Mouse (Mus musculus) hindbrain, embryonic 15.5 days (tissue): ENCODE results near the gene Gm14548. TPM values are rescaled to one million over a fixed set of nuclear protein-coding genes. Genes with fewer than 3 reads are reported as not detected.
"Not testable (repeated sequence)": the region's sequence is repeated elsewhere in the genome, so short reads cannot be mapped to it uniquely, and the experiment has no call there.

Source experiments
- ATAC-seq: fragments of 200-750 bp; cut with Nextera tagmentation; 2 replicates; pipeline ENCODE4 v1.8.0; 2017; ENCODE audit warnings: low read depth, moderate number of reproducible peaks, moderate TSS enrichment; ENCODE audit not compliant: low FRiP score
- H3K27ac ChIP-seq: fragments of 300-500 bp; sonication (generic); replicated peaks from 2 replicates; pipeline ENCODE4 v1.5.1; 2015; ENCODE audit warnings: mild to moderate bottlenecking, inconsistent platforms
- H3K27me3 ChIP-seq: fragments of 300-500 bp; sonication (generic); 2 replicates; pipeline ENCODE4 v1.6.1; 2015; ENCODE audit warnings: control low read depth, inconsistent platforms
- H3K36me3 ChIP-seq: fragments of 300-500 bp; sonication (generic); 2 replicates; pipeline ENCODE4 v1.6.1; 2015; ENCODE audit warnings: control low read depth, inconsistent platforms
- H3K4me1 ChIP-seq: fragments of 300-500 bp; sonication (generic); replicated peaks from 2 replicates; pipeline ENCODE4 v1.6.1; 2015; ENCODE audit warnings: control low read depth, inconsistent platforms
- H3K4me2 ChIP-seq: fragments of 300-500 bp; sonication (generic); 2 replicates; pipeline ENCODE4 v1.6.1; 2015; ENCODE audit warnings: moderate library complexity, mild to moderate bottlenecking, inconsistent platforms
- H3K4me3 ChIP-seq: fragments of 300-500 bp; sonication (generic); 2 replicates; pipeline ENCODE4 v1.5.1; 2015; ENCODE audit warnings: mild to moderate bottlenecking, inconsistent platforms
- H3K9ac ChIP-seq: fragments of 300-500 bp; sonication (generic); 2 replicates; pipeline ENCODE4 v1.6.1; 2015; ENCODE audit warnings: inconsistent platforms
- H3K9me3 ChIP-seq: fragments of 300-500 bp; sonication (generic); 2 replicates; pipeline ENCODE4 v1.6.1; 2016; ENCODE audit warnings: control low read depth, inconsistent platforms
- WGBS: fragments of 180-500 bp; shearing (Covaris S2); methylation state at CpG from one replicate; pipeline ENCODE4 v1.1.7; 2015; 5-methylcytosine and 5-hydroxymethylcytosine counted together
- polyA plus RNA-seq: library from polyadenylated mRNA; unstranded; fragments of >200 nt; fragmentation: Nextera tagmentation; extraction: Ambion mirVana; gene quantifications from 2 replicates; pipeline ENCODE4 v1.2.1, GENCODE M21; 2015

Gm14548 gene
- polyA plus RNA-seq, result not detected in 2 replicates

DNA sequence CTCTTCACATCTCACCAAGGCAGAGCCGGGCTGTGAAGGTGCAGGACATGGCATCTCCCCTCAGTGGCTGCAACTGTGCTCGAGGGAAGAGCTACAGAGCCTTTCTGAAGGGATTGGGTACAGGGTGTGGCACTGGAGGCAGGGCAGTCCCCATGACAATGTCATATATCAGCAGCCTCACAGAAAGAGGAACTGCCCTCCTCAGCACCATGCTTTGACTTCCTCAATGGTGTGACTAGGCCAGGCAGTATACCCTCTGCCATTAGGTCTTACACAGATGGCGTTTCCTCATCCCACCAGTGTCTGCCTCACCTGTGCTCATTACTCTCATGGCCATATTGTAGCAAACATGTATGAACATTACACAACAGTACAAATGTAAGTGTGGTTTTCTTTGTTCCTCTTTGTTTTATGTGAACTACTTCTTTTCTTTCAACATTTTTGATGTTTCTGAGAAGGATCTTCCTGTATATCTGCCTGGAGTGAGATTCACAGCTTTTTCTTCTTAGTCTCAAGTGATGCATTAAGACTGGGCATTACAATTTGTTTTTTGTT, at the start of gene Gm14548:
Gene Gm14548, minus strand, starts transcription at position 85 of the 555 bp plus-strand sequence.
- H3K9me3 ChIP-seq, H3K4me3 ChIP-seq, ATAC-seq, H3K36me3 ChIP-seq, H3K4me2 ChIP-seq, H3K27me3 ChIP-seq, H3K9ac ChIP-seq, H3K27ac ChIP-seq, H3K4me1 ChIP-seq: not testable (repeated sequence)
- 70% methylated on average over 3 of the region's 3 CpGs for WGBS

DNA sequence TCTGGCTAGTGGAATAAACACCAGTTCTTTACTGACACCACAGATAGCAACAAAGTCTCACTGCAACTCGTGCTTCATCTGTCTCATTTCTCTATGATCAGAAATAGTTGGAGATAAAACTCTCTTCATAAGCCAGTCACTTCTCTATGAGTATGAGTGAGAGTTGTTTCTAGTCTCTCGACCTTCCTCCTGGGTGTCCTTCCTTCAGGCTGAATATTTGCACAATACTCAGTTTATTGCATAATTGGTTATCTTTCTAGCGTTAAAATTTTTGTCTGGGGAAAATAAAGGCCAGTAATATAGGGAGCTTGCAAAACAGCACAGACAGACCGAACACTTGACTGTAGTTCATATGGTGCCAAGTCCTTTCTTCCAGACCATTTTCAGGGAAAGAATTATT, 48.2 kb upstream of the Gm14548 start:
- no peak overlapping the region for H3K4me3 ChIP-seq
- no peaks in the 10 kb centered on the region for H3K9me3 ChIP-seq
- no peaks in the 10 kb centered on the region for H3K4me1 ChIP-seq
- H3K27me3 ChIP-seq, result no peaks in the 10 kb centered on the region
- no peak overlapping the region for H3K9ac ChIP-seq
- H3K36me3 ChIP-seq, result no peaks in the 10 kb centered on the region
- WGBS, result 77% methylated on average over 4 of the region's 4 CpGs
- H3K4me2 ChIP-seq, result no peak overlapping the region
- ATAC-seq, result no peak
- no peak overlapping the region for H3K27ac ChIP-seq

DNA sequence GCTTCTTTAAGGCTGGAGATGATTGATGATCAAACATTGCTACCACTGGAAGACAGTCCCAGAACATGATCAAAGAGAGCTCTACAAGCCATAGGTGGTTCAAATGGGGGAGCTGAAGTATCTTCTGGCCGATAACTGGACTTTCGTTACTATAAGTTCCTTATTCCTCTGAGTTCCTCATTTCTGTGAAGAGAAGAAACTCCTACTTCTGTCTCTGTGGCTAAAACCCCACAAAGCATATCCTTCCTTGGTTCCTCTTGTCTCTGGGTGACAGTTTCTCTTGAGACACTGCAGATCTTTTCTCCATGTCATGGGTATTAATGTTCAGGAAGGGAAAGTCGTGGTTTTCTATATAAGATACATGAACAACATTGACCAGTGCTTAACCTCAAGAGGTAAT, 43.0 kb upstream of the Gm14548 start:
- H3K27me3 ChIP-seq, result no peaks in the 10 kb centered on the region
- H3K27ac ChIP-seq, result no peak overlapping the region
- no peaks in the 10 kb centered on the region for H3K4me1 ChIP-seq
- no peak for ATAC-seq
- H3K9ac ChIP-seq, result no peak overlapping the region
- no peak overlapping the region for H3K4me2 ChIP-seq
- no peaks in the 10 kb centered on the region for H3K9me3 ChIP-seq
- 83% methylated on average over 3 of the region's 3 CpGs for WGBS
- H3K4me3 ChIP-seq, result no peak overlapping the region
- H3K36me3 ChIP-seq, result no peaks in the 10 kb centered on the region

DNA sequence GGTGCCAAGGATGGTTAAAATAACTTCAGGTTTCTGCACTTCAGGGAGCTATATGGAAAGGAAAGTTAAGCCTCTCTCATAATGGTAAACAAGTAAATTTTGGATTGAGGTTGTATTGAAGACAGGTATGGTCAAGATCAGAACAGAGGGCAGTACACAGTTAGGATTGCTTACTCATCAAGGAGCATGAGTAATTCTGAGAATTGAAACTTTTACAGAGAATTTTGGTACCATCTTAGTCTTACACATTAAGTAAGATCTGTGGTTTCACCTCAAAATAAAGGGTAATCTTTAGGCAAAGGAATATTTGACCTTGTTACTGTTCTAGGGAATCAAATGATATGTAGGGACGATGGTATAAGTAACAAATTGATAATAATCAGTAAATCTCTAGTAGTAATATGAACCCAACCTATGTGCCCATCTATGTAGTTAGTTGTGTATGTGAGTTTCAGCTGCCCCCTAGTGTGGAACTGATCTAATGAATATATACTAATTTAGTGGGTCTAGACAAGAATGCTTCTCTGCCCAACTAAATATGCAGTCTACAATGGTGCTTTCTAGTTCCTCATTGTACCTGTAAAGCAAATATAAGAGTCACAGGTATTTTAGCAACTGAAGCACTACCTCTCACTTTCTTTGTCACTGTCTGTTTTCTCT, 42.1 kb upstream of the Gm14548 start:
- Histone ChIP-seq H3K9ac (no peak overlapping the region), H3K36me3 (no peaks in the 10 kb centered on the region)
- 60% methylated on average over 1 of the region's 1 CpGs for WGBS

DNA sequence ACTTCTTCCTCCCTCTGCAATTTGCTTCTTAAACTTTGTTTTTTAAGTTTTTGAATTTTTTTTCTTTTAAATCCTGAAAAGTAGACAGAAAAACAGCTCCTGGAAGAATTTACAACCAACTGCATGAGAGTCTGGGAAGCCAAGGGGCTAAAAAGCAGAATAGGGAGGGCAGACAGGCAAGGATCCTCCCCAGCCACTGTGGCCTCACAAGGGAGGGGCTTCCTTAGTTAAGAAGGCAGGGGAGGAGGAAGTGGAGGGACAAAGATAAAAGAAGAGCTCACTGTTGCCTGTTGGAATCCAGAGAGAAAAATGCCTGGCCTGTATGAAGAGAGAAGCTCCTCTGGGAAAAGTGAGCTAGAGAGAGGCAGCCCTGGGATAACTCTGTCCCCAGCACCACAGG, 37.6 kb upstream of the Gm14548 start:
- not testable (repeated sequence) for ATAC-seq, H3K9me3 ChIP-seq, H3K4me2 ChIP-seq, H3K4me3 ChIP-seq, H3K27ac ChIP-seq, H3K36me3 ChIP-seq, H3K4me1 ChIP-seq, H3K9ac ChIP-seq, H3K27me3 ChIP-seq

More for the DNA sequence above, 42.1 kb upstream of the Gm14548 start:
- no peaks in the 10 kb centered on the region for H3K4me1 ChIP-seq
- H3K9me3 ChIP-seq, result no peaks in the 10 kb centered on the region
- no peaks in the 10 kb centered on the region for H3K27me3 ChIP-seq
- no peak for ATAC-seq
- no peak overlapping the region for H3K4me3 ChIP-seq
- H3K4me2 ChIP-seq, result no peak overlapping the region
- H3K27ac ChIP-seq, result no peak overlapping the region

DNA sequence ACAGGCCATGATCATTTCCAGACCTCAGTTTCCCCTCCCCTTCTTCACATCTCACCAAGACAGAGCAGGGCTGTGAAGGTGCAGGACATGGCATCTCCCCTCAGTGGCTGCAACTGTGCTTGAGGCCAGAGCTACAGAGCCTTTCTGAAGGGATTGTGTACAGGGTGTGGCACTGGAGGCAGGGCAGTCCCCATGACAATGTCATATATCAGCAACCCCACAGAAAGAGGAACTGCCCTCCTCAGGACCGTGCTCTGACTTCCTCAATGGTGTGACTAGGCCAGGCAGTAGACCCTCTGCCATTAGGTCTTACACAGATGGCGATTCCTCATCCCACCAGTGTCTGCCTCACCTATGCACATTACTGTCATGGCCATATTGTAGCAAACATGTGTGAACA, 17.5 kb upstream of the Gm14548 start, which contains the start of gene Lilra6:
Gene Lilra6, minus strand, starts transcription at position 117 of the 400 bp plus-strand sequence.
- not testable (repeated sequence) for H3K4me1 ChIP-seq, H3K4me3 ChIP-seq, H3K27ac ChIP-seq, H3K9ac ChIP-seq, H3K27me3 ChIP-seq, H3K4me2 ChIP-seq, H3K36me3 ChIP-seq, ATAC-seq, H3K9me3 ChIP-seq
- WGBS, result 74% methylated on average over 2 of the region's 2 CpGs

DNA sequence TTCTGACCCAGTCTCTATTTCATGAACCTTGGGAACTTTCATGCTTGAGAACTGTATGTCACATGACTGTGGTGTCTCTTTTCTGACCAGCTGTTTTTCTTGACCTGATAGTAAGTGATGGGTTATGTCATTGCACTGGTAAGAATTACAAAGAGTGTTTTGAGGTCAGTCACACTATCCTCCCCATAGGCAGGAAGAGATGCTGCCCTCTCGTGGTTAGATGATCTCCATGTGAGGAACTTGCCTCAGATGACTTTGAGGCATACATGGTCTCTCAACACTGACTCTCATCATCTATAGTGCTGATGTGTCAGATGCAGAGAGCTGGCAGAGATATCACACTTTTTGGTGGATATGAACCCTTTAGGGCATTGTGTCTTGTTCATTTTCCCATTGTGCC, 5.8 kb upstream of the Gm14548 start:
- no peaks in the 10 kb centered on the region for H3K27me3 ChIP-seq
- no peak overlapping the region for H3K9ac ChIP-seq
- H3K27ac ChIP-seq, result no peak overlapping the region
- no peaks in the 10 kb centered on the region for H3K36me3 ChIP-seq
- no peak overlapping the region for H3K4me3 ChIP-seq
- 36% methylated on average over 1 of the region's 1 CpGs for WGBS
- no peak overlapping the region for H3K4me2 ChIP-seq
- no peaks in the 10 kb centered on the region for H3K4me1 ChIP-seq
- no peaks in the 10 kb centered on the region for H3K9me3 ChIP-seq
- ATAC-seq, result no peak

DNA sequence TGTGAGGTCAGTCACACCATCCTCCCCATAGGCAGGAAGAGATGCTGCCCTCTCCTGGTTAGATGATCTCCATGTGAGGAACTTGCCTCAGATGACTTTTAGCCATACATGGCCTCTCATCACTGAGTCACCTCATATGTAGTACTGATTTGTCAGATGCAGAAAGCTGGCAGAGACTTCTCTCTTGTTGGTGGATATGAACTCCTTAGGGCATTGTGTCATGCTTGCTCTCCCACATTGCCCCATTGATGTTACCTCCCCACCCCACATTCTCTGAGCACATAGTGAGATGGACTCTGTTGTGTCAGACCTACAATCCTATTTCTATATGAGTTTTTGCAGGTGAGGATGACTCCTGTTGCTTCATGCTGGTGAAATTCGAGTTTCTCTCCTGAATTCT, 22.9 kb downstream of the Gm14548 start:
- no CpG with 5 or more reads among the region's 1 CpGs for WGBS
- ATAC-seq, H3K9me3 ChIP-seq, H3K27me3 ChIP-seq, H3K9ac ChIP-seq, H3K27ac ChIP-seq, H3K4me1 ChIP-seq, H3K36me3 ChIP-seq, H3K4me3 ChIP-seq, H3K4me2 ChIP-seq: not testable (repeated sequence)

DNA sequence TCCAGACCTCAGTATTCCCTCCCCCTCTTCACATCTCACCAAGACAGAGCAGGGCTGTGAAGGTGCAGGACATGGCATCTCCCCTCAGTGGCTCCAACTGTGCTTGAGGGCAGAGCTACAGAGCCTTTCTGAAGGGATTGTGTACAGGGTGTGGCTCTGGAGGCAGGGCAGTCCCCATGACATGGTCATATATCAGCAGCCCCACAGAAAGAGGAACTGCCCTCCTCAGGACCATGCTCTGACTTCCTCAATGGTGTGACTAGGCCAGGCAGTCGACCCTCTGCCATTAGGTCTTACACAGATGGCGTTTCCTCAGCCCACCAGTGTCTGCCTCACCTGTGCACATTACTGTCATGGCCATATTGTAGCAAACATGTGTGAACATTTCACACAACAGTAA, 53.0 kb downstream of the Gm14548 start, which contains the start of gene Pira2:
Gene Pira2, minus strand, starts transcription at position 101 of the 400 bp plus-strand sequence.
- H3K9me3 ChIP-seq, H3K27me3 ChIP-seq, ATAC-seq, H3K4me3 ChIP-seq, H3K36me3 ChIP-seq, H3K4me1 ChIP-seq, H3K4me2 ChIP-seq, H3K9ac ChIP-seq, H3K27ac ChIP-seq: not testable (repeated sequence)
- WGBS, result no CpG with 5 or more reads among the region's 2 CpGs

DNA sequence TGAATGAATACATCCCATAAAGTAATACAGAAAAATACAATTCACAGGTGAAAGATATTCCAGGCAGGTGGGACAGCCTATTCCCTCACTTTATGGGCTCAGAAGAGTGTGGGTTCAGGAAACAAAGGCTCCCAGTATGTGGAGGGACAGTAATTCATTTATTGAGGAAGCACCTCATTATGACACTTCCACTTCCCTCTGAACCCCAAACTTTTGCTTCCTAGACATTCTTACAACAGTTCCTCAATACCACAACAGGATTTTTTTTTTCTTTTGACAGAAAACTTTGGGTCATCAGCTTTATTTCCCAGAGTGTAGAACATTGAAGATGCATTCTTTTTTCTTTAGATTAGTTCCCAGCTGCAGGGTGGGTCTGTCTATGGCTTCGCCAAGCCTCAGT, 60.1 kb downstream of the Gm14548 start:
- H3K9me3 ChIP-seq, H3K36me3 ChIP-seq, H3K27ac ChIP-seq, H3K4me1 ChIP-seq, ATAC-seq, H3K4me2 ChIP-seq, H3K9ac ChIP-seq, H3K27me3 ChIP-seq, H3K4me3 ChIP-seq: not testable (repeated sequence)
- no CpG with 5 or more reads among the region's 1 CpGs for WGBS
